Mouse (Mus musculus) forebrain, embryonic 16.5 days (tissue): ENCODE results near the gene Kansl1l. TPM values are rescaled to one million over a fixed set of nuclear protein-coding genes. Genes with fewer than 3 reads are reported as not detected.
"Not testable (repeated sequence)": the region's sequence is repeated elsewhere in the genome, so short reads cannot be mapped to it uniquely, and the experiment has no call there.

Experiments used
- ATAC-seq: fragments of 200-750 bp; cut with Nextera tagmentation; 2 replicates; pipeline ENCODE4 v1.8.0; 2017; ENCODE audit warnings: mild to moderate bottlenecking, moderate library complexity
- H3K27ac ChIP-seq: fragments of 300-500 bp; sonication (generic); 2 replicates; pipeline ENCODE4 v1.5.1; 2014; ENCODE audit warnings: low read length, control low read depth
- H3K27me3 ChIP-seq: fragments of 300-500 bp; sonication (generic); replicated peaks from 2 replicates; pipeline ENCODE4 v1.6.1; 2014; ENCODE audit warnings: low read length; ENCODE audit not compliant: control insufficient read depth, insufficient read depth
- H3K36me3 ChIP-seq: fragments of 300-500 bp; sonication (generic); 2 replicates; pipeline ENCODE4 v1.6.1; 2014; ENCODE audit not compliant: control insufficient read depth, insufficient read depth
- H3K4me1 ChIP-seq: fragments of 300-500 bp; sonication (generic); replicated peaks from 2 replicates; pipeline ENCODE4 v1.6.1; 2014; ENCODE audit warnings: low read length; ENCODE audit not compliant: control insufficient read depth, insufficient read depth
- H3K4me2 ChIP-seq: fragments of 300-500 bp; sonication (generic); 2 replicates; pipeline ENCODE4 v1.6.1; 2014; ENCODE audit warnings: mild to moderate bottlenecking, low read length, control low read depth
- H3K4me3 ChIP-seq: fragments of 300-500 bp; sonication (generic); replicated peaks from 2 replicates; pipeline ENCODE4 v1.5.1; 2014; ENCODE audit warnings: mild to moderate bottlenecking, low read length, control low read depth
- H3K9ac ChIP-seq: fragments of 300-500 bp; sonication (generic); replicated peaks from 2 replicates; pipeline ENCODE4 v1.6.1; 2014; ENCODE audit warnings: low read depth, low read length, control low read depth
- H3K9me3 ChIP-seq: fragments of 300-500 bp; sonication (generic); 2 replicates; pipeline ENCODE4 v1.6.1; 2016; ENCODE audit warnings: low read length; ENCODE audit not compliant: control insufficient read depth
- WGBS: fragments of 180-500 bp; shearing (Covaris S2); extraction: QIAGEN DNeasy Blood & Tissue Kit; methylation state at CpG from one replicate; pipeline ENCODE4 v1.1.7; 2014; 5-methylcytosine and 5-hydroxymethylcytosine counted together
- polyA plus RNA-seq: library from polyadenylated mRNA; unstranded; fragments of >200 nt; fragmentation: Nextera tagmentation; extraction: Ambion mirVana; gene quantifications from 2 replicates; pipeline ENCODE4 v1.2.1, GENCODE M21; 2015

Gene Kansl1l
- polyA plus RNA-seq, 1 experiment from 2014 or later, result 15.0 TPM

DNA sequence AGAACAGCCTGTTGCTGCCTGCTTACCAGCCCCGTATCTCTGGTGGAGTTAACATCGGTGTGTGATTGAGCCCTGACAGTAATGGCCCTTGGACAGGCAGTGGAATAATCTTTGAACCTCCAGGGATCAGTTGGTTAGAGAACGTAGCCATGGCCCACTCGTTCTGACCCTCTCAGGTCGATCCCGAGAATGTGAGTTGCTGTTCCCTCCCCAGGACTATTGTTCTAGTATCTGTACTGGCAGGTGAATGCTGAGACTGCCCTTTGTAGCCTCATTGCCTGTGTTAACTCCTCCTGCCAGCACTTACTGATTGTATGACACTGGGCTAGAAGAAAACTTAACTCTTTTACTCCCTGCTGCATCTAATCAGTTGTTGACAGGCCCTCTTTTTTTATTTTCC lies 112.8 kb downstream of the Kansl1l start:
- Histone ChIP-seq H3K27ac (no peak overlapping the region), H3K9ac (no peak overlapping the region), H3K36me3 (0 out of 2 replicates have a peak, but pooled peaks cover 2% of the 10 kb centered on the region), H3K4me3 (no peak overlapping the region), H3K27me3 (no peaks in the 10 kb centered on the region), H3K4me1 (peaks cover 9% of the 10 kb centered on the region), H3K4me2 (no peak overlapping the region), H3K9me3 (no peaks in the 10 kb centered on the region)
- 51% methylated on average over 6 of the region's 6 CpGs for WGBS
- ATAC-seq, result no peak

- Histone ChIP-seq H3K9ac (no peak overlapping the region), H3K27ac (no peak overlapping the region), H3K9me3 (no peaks in the 10 kb centered on the region), H3K36me3 (0 out of 2 replicates have a peak, but pooled peaks cover 2% of the 10 kb centered on the region), H3K27me3 (no peaks in the 10 kb centered on the region), H3K4me2 (no peak overlapping the region), H3K4me1 (peaks cover 9% of the 10 kb centered on the region), H3K4me3 (no peak overlapping the region)
- WGBS, result 92% methylated on average over 4 of the region's 4 CpGs
- ATAC-seq, result no peak
Measured at GRCm38 (mm10) chr1:66702623-66703345, 114.6 kb downstream of the Kansl1l start.

- no peak for ATAC-seq
- Histone ChIP-seq H3K36me3 (no peaks in the 10 kb centered on the region), H3K4me1 (peaks cover 9% of the 10 kb centered on the region), H3K27ac (no peak overlapping the region), H3K9me3 (no peaks in the 10 kb centered on the region), H3K4me3 (peak overlapping the region; percentile 85), H3K9ac (peak overlapping the region; percentile 79), H3K4me2 (peak overlapping the region; percentile 71), H3K27me3 (no peaks in the 10 kb centered on the region)
- WGBS, result 40% methylated on average over 2 of the region's 2 CpGs
Measured at GRCm38 (mm10) chr1:66701576-66701940, 115.8 kb downstream of the Kansl1l start.

- Histone ChIP-seq H3K27me3 (no peaks in the 10 kb centered on the region), H3K36me3 (no peaks in the 10 kb centered on the region), H3K9me3 (no peaks in the 10 kb centered on the region), H3K4me3 (peak within 1 kb of the TSS; percentile 85), H3K4me1 (peaks cover 9% of the 10 kb centered on the region), H3K4me2 (peak within 1 kb of the TSS; percentile 71), H3K27ac (peak within 1 kb of the TSS; percentile 68), H3K9ac (peak within 1 kb of the TSS; percentile 79)
- WGBS, result under 1% methylated on average over 73 of the region's 73 CpGs
- ATAC-seq, result peak; percentile 100
Measured at GRCm38 (mm10) chr1:66700693-66701575, 116.4 kb downstream of the Kansl1l start, which contains the start of gene Rpe. TSS of gene Rpe (plus strand) at chr1:66700831.

DNA sequence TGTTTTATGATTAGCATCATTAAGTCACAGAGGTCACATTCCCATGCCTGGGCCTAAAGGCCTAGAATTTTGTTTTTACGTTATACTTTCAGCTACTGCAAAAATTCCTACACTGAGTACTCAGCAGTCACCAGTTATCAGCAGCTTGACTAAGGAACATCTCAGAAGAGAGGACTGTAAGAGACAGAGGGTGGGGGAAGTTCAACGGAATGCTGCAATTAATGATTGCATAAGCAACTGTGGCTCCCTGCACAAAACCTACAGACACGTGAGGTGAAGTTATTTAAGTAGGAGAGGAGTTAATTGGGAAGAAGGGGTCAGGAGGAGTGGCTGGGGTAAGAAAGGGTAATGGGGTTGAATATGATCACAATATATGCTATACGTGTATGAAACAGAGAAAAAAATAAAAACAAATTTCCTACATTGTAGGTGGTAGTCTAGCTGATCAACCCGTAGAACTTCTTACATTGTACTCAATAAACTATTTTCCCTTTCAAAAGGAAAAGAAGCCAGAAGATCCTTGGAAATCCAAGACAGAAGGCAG lies 117.1 kb downstream of the Kansl1l start:
- no peaks in the 10 kb centered on the region for H3K27me3 ChIP-seq
- H3K4me2 ChIP-seq, result peak overlapping the region; percentile 45
- H3K9me3 ChIP-seq, result no peaks in the 10 kb centered on the region
- no peaks in the 10 kb centered on the region for H3K36me3 ChIP-seq
- ATAC-seq, result no peak; the same call in 1 of the 2 replicates
- peaks cover 9% of the 10 kb centered on the region for H3K4me1 ChIP-seq
- no peak overlapping the region for H3K27ac ChIP-seq
- H3K9ac ChIP-seq, result no peak overlapping the region
- 45% methylated on average over 5 of the region's 5 CpGs for WGBS
- peak overlapping the region; percentile 85 for H3K4me3 ChIP-seq

DNA sequence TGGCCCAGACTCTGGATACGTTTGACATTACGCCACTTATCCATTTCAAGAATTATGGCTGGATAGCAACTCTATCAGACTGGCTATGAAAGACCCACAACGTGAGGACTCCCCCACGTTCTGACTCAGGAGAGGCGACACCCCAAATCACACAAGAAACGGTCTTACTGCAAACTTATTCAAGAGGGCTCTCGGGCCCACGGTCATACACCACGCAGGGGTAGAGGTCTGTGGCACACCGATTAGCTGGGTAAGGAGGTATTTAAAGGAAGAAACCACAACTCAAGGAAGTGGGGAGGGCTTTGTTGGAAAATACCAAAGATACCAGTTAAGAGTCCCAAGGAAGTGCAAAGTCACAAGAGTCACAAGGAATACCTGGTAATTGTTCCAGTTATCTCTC lies 117.7 kb downstream of the Kansl1l start:
- H3K9ac ChIP-seq, H3K9me3 ChIP-seq, H3K4me3 ChIP-seq, H3K36me3 ChIP-seq, H3K27ac ChIP-seq, H3K4me2 ChIP-seq, H3K27me3 ChIP-seq, H3K4me1 ChIP-seq, ATAC-seq: not testable (repeated sequence)
- 87% methylated on average over 10 of the region's 10 CpGs for WGBS

- Histone ChIP-seq H3K4me3 (no peak overlapping the region), H3K27me3 (no peaks in the 10 kb centered on the region), H3K36me3 (no peaks in the 10 kb centered on the region), H3K4me1 (peaks cover 13% of the 10 kb centered on the region), H3K9me3 (no peaks in the 10 kb centered on the region), H3K9ac (no peak overlapping the region), H3K4me2 (no peak overlapping the region), H3K27ac (no peak overlapping the region)
- ATAC-seq, result no peak
- WGBS, result 81% methylated on average over 7 of the region's 7 CpGs
Measured at GRCm38 (mm10) chr1:66695296-66695695, 122.1 kb downstream of the Kansl1l start.

DNA sequence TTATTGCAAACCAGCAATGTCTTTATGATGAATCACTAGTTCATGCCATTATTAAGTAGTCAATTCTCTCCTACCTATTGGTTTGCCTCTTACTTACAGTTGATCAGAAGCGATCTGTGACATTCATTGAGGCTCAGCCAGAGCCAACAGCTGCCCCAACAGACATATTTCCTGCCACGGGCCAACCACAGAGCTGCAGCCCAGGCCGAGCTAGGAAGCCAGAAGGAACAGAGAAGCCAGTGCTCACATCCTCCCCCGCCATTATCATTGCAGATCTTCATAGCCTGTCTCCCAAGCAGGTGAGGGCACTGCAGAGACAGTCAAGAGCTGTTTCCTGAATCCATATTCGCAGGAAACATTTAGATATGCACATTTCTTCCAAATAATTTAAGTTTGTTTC lies 123.1 kb downstream of the Kansl1l start:
- H3K27ac ChIP-seq, result no peak overlapping the region
- peaks cover 13% of the 10 kb centered on the region for H3K4me1 ChIP-seq
- no peak overlapping the region for H3K4me2 ChIP-seq
- H3K36me3 ChIP-seq, result no peaks in the 10 kb centered on the region
- no peak for ATAC-seq
- no peak overlapping the region for H3K9ac ChIP-seq
- no peak overlapping the region for H3K4me3 ChIP-seq
- 80% methylated on average over 5 of the region's 5 CpGs for WGBS
- no peaks in the 10 kb centered on the region for H3K27me3 ChIP-seq
- no peaks in the 10 kb centered on the region for H3K9me3 ChIP-seq

- no peaks in the 10 kb centered on the region for H3K36me3 ChIP-seq
- no peak overlapping the region for H3K27ac ChIP-seq
- H3K4me1 ChIP-seq, result peaks cover 13% of the 10 kb centered on the region
- no peak overlapping the region for H3K4me2 ChIP-seq
- no peak overlapping the region for H3K4me3 ChIP-seq
- peak; percentile 52; the same call in 1 of the 2 replicates for ATAC-seq
- no peaks in the 10 kb centered on the region for H3K27me3 ChIP-seq
- H3K9me3 ChIP-seq, result no peaks in the 10 kb centered on the region
- WGBS, result 59% methylated on average over 8 of the region's 8 CpGs
- no peak overlapping the region for H3K9ac ChIP-seq
Measured at GRCm38 (mm10) chr1:66692780-66693392, 124.5 kb downstream of the Kansl1l start.
